Mouse (Mus musculus) hindbrain, embryonic 16.5 days (tissue): ENCODE results near the gene Kxd1. TPM values are rescaled to one million over a fixed set of nuclear protein-coding genes. Genes with fewer than 3 reads are reported as not detected.
A peak's percentile ranks its signal among the peaks of the same experiment; 100 is the strongest.

Experiments
- ATAC-seq: fragments of 200-750 bp; cut with Nextera tagmentation; 2 replicates; pipeline ENCODE4 v1.8.0; 2017; ENCODE audit warnings: moderate TSS enrichment, moderate library complexity
- H3K27ac ChIP-seq: fragments of 300-500 bp; sonication (generic); 2 replicates; pipeline ENCODE4 v1.5.1; 2014; ENCODE audit warnings: low read depth, mild to moderate bottlenecking, control low read depth, low read length, moderate library complexity
- H3K27me3 ChIP-seq: fragments of 300-500 bp; sonication (generic); replicated peaks from 2 replicates; pipeline ENCODE4 v1.6.1; 2014; ENCODE audit warnings: low read length; ENCODE audit not compliant: control insufficient read depth, insufficient read depth
- H3K36me3 ChIP-seq: fragments of 300-500 bp; sonication (generic); 2 replicates; pipeline ENCODE4 v1.6.1; 2014; ENCODE audit warnings: mild to moderate bottlenecking, low read length, moderate library complexity, mixed read lengths; ENCODE audit not compliant: control insufficient read depth, insufficient read depth
- H3K4me1 ChIP-seq: fragments of 300-500 bp; sonication (generic); 2 replicates; pipeline ENCODE4 v1.6.1; 2014; ENCODE audit warnings: low read depth, low read length; ENCODE audit not compliant: control insufficient read depth, insufficient read depth
- H3K4me2 ChIP-seq: fragments of 300-500 bp; sonication (generic); 2 replicates; pipeline ENCODE4 v1.6.1; 2014; ENCODE audit warnings: mild to moderate bottlenecking, low read length, control low read depth, moderate library complexity
- H3K4me3 ChIP-seq: fragments of 300-500 bp; sonication (generic); 2 replicates; pipeline ENCODE4 v1.5.1; 2014; ENCODE audit warnings: mild to moderate bottlenecking, low read length, control low read depth, moderate library complexity
- H3K9ac ChIP-seq: fragments of 300-500 bp; sonication (generic); 2 replicates; pipeline ENCODE4 v1.6.1; 2014; ENCODE audit warnings: low read depth, mild to moderate bottlenecking, control low read depth, low read length, moderate library complexity
- H3K9me3 ChIP-seq: fragments of 300-500 bp; sonication (generic); 2 replicates; pipeline ENCODE4 v1.6.1; 2014; ENCODE audit warnings: mild to moderate bottlenecking, low read length, moderate library complexity; ENCODE audit not compliant: control insufficient read depth
- WGBS: fragments of 180-500 bp; shearing (Covaris S2); extraction: QIAGEN DNeasy Blood & Tissue Kit; methylation state at CpG from one replicate; pipeline ENCODE4 v1.1.7; 2014; 5-methylcytosine and 5-hydroxymethylcytosine counted together
- polyA plus RNA-seq: library from polyadenylated mRNA; unstranded; fragments of >200 nt; fragmentation: Nextera tagmentation; extraction: Ambion mirVana; gene quantifications from 2 replicates; pipeline ENCODE4 v1.2.1, GENCODE M21; 2015

The Kxd1 gene
- polyA plus RNA-seq, 1 experiment from 2014 or later, result 45.2 TPM

DNA sequence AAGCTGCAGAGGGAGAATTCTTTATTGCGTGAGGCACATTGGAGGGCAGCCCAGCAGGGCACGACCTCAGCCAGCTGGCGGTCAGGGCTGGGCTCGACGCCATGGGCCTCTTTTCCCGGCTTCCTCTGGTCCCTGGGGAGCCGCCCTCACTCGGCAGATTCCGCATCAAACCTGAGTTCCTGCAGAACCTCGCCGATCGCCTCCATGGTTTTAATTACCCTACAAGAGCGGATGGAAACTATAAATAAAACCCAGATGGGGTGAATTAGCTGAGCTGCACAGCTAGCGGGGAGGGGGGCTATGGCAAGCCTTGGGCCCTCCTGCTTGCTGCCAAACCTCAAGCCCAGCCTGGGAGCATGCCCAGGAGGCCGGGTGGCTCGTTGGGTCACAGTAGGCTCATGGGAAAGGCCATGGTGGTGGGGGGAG lies 23.5 kb downstream of the Kxd1 start:
- Histone ChIP-seq H3K9me3 (no peaks in the 10 kb centered on the region), H3K4me2 (no peak overlapping the region; the same call in 1 of the 2 replicates), H3K4me3 (no peak overlapping the region; the same call in 1 of the 2 replicates), H3K36me3 (peaks cover 9% of the 10 kb centered on the region), H3K27ac (peak overlapping the region; percentile 48), H3K9ac (0 out of 2 replicates have a peak overlapping the region, but pooled peaks have one; percentile 1), H3K27me3 (peaks cover 36% of the 10 kb centered on the region), H3K4me1 (peaks cover 46% of the 10 kb centered on the region)
- no peak for ATAC-seq
- 35% methylated on average over 16 of the region's 16 CpGs for WGBS

DNA sequence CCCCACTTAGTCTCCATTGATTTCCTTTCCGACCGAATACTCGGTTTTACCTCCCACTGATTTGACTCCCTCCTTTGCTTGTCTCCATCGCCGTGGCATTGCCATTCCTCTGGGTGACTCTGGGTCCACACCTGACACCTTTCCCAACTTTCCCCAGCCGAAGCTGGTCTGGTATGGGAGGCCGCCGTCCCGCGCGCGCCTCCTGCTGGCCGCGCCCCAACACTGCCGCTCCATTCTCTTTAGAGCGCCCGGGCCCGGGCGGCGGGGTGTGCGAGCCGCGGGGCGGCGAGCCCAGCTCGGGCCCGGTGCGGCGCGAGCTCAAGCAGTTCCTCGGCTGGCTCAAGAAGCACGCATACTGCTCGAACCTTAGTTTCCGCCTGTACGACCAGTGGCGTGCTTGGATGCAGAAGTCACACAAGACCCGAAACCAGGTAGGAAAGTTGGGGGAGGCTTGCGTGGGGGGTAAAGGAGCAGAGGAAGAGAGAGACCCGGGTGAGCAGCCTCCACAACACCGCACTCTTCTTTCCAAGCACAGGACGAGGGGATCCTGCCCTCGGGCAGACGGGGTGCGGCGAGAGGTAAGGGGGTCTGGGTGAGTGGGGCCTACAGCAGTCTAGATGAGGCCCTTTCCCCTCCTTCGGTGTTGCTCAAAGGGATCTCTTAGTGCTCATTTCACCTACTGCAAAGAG lies 24.6 kb downstream of the Kxd1 start:
- Histone ChIP-seq H3K9me3 (no peaks in the 10 kb centered on the region), H3K27me3 (peaks cover 47% of the 10 kb centered on the region), H3K36me3 (peaks cover 6% of the 10 kb centered on the region), H3K4me1 (peaks cover 37% of the 10 kb centered on the region), H3K4me3 (no peak overlapping the region), H3K27ac (no peak overlapping the region), H3K4me2 (peak overlapping the region; percentile 5; the same call in 1 of the 2 replicates), H3K9ac (no peak overlapping the region)
- no peak for ATAC-seq
- WGBS, result 14% methylated on average over 46 of the region's 46 CpGs

DNA sequence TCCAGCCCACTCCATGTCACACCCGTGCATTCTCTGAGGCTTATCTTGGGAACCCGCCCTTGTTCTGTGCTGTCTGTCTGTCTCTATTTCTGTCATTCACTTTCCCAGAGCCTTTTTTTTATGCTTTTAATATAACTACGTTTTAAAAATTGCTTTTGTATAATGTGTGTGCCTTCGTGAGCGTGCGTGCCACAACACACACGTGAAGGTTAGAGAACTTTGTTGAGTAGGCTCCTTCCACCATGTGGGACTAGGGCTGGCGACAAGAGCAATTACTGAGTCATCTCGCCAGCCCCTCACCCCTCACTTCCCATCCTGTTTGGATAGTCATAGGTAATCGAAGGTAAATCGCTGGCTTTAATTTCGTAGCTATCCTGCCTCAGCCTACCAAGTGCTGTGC lies 25.2 kb downstream of the Kxd1 start:
- Histone ChIP-seq H3K9me3 (no peaks in the 10 kb centered on the region), H3K9ac (no peak overlapping the region), H3K36me3 (peaks cover 1% of the 10 kb centered on the region), H3K4me3 (no peak overlapping the region), H3K4me1 (peaks cover 37% of the 10 kb centered on the region), H3K27ac (no peak overlapping the region), H3K27me3 (peaks cover 53% of the 10 kb centered on the region), H3K4me2 (no peak overlapping the region)
- ATAC-seq, result no peak
- WGBS, result 34% methylated on average over 12 of the region's 12 CpGs

DNA sequence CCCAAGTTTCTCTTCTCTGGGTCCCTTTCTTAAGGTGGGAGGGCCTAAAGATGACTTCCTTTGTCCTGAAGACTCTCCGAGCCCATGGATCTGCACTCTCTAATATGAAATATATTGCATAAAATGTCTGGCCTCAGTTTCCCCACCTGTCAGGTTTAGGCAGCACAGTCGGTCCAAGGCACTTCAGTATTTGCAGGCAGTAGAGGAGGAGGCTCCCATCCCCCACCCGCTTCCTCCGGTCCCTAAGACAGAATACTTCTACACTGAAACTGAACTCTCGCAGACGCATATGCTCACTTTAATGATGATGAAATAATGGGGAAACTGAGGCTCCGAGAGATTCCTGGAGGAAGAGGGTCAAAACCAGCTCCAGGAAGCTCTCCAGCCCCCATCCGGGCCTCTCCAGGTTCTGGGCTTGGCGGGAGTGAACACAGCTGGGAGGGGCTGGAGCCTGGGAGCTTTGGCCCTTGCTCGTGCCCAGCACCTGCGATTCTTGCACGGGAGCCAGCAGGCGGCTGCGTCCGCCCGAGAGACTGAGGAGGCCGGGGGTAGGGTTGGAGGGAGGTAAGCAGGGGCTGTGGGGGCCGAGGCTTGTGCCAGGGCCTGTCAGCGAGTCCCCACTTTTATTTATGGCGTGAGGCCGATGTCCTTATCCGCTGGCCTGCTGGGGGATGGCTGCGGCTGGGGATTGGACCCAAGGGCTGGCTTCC lies 25.8 kb downstream of the Kxd1 start:
- Histone ChIP-seq H3K27ac (no peak overlapping the region), H3K9ac (0 out of 2 replicates have a peak overlapping the region, but pooled peaks have one; percentile 18), H3K9me3 (no peaks in the 10 kb centered on the region), H3K4me2 (peak overlapping the region; percentile 8; the same call in 1 of the 2 replicates), H3K4me3 (no peak overlapping the region), H3K36me3 (no peaks in the 10 kb centered on the region), H3K27me3 (peaks cover 55% of the 10 kb centered on the region), H3K4me1 (peaks cover 37% of the 10 kb centered on the region)
- WGBS, result 11% methylated on average over 22 of the region's 23 CpGs
- ATAC-seq, result no peak

DNA sequence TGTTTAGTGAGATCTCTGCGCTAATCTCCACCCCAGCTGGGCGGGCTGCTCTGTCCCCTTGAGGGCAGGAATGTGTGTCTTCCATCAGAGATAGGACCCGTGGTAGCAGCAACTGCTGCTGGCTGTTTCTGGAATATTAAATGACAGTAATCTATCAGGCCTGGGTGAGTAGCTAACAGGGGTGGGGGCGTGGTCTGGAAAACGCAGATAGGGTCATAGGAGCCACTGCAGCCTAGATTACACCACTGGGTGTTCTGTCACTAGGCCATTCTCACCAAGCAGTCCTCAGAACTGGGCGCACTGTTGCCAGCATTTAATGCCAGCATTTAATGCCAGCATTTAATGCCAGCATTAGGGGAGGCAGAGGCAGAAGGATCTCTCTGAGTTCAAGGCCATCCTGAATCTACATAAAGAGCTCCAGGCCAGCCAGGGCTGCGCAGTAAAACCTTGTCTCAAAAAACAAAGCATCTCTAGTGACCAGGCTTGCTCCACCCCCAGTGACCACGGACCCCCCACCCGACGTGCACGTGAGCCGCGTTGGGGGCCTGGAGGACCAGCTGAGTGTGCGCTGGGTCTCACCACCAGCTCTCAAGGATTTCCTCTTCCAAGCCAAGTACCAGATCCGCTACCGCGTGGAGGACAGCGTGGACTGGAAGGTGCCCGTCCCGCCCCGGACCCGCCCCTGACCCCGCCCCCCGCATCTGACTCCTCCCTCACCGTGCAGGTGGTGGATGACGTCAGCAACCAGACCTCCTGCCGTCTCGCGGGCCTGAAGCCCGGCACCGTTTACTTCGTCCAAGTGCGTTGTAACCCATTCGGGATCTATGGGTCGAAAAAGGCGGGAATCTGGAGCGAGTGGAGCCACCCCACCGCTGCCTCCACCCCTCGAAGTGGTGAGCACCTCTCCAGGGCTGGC lies 27.1 kb downstream of the Kxd1 start:
- Histone ChIP-seq H3K36me3 (no peaks in the 10 kb centered on the region), H3K27ac (no peak overlapping the region), H3K4me3 (0 out of 2 replicates have a peak overlapping the region, but pooled peaks have one; percentile 14), H3K4me2 (peak overlapping the region; percentile 39), H3K9me3 (no peaks in the 10 kb centered on the region), H3K4me1 (peaks cover 34% of the 10 kb centered on the region), H3K9ac (no peak overlapping the region), H3K27me3 (peaks cover 68% of the 10 kb centered on the region)
- WGBS, result 7% methylated on average over 34 of the region's 39 CpGs
- ATAC-seq, result no peak

DNA sequence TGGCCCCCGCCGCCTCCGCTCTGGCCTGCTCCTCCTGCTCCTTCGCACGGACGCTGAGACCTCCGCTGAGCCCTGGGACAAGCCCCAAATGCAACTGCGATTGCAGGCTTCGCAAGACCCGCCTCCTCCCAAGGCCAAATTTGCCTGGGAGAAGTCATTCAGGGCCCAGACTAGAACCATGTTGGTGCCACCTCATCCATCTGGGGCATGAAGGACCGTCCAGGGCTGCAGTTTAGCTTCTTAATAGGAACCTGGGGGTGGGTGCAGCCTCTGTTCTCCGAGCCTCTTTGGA lies 32.0 kb downstream of the Kxd1 start:
- Histone ChIP-seq H3K4me1 (peaks cover 29% of the 10 kb centered on the region), H3K4me3 (no peak overlapping the region), H3K27ac (no peak overlapping the region), H3K27me3 (peaks cover 83% of the 10 kb centered on the region), H3K9ac (no peak overlapping the region), H3K4me2 (no peak overlapping the region), H3K36me3 (no peaks in the 10 kb centered on the region), H3K9me3 (no peaks in the 10 kb centered on the region)
- no peak for ATAC-seq
- WGBS, result 7% methylated on average over 12 of the region's 12 CpGs

DNA sequence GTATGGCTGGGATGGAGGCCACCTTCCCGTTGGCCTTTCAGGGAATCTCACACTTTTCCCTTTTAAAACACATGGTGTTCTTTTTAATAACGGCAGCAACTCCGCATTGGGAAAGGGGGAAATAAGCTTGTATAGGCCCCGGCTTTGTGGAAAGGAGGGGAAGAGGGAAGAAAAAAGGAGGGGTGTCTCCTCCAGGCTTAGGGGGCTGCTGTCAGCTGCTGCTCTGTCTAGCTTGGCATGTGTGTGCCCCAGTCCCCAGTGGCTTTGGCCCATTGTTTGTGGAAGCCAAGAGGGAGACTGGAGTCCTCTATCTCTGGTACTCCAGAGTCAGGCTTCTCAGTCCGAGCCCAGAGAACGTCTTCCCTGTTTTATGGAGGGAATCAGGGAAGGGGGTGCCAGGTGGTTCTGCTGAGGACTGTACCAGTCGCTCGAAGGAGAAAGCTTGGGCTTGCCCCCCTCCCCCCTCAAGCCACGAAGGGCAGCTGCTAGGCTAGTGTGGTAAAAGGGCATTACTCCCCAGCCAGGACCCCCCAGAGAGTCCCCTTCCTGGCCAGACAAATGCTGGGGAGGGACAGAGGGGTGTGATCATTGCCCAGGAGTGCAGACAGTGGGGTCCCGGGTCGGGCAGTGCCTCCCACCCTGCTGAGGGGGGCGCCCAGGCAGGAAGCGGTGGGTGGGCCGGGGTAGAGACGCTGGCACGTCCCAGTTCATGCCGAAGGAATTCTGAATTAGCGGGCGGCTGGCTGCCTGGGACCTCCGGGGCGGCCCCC lies 32.6 kb downstream of the Kxd1 start:
- Histone ChIP-seq H3K9ac (no peak overlapping the region), H3K4me3 (no peak overlapping the region), H3K4me1 (peaks cover 29% of the 10 kb centered on the region), H3K9me3 (no peaks in the 10 kb centered on the region), H3K27me3 (peaks cover 83% of the 10 kb centered on the region), H3K27ac (no peak overlapping the region), H3K4me2 (no peak overlapping the region), H3K36me3 (no peaks in the 10 kb centered on the region)
- peak; percentile 38 for ATAC-seq
- WGBS, result 3% methylated on average over 19 of the region's 21 CpGs

DNA sequence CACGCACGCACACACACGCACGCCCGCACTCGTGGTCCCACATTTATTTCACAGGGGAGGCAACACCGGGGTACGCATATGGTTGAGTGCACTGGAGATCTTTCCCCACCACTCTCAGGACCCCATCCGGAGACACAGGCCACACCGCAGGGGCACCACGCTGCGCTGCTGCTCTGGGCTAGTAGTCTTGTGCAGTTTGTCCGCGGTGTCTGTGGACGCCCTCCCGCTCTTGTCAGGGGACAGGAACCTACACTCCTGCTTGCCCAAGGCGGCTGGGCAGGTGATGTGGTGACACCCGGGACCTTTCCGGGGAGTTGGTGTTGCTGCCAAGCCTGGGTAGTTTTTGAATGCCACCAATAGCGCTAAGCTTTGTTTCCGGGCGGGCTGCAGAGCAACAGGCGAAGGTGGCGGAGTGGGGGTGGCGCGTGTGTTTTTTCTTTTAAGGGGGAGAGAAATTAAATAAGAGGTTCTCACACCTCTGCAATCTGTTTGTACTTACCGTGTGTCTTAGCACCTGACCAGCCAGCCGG lies 33.3 kb downstream of the Kxd1 start:
- 2% methylated on average over 28 of the region's 28 CpGs for WGBS
- H3K27ac ChIP-seq, result no peak overlapping the region
- peaks cover 82% of the 10 kb centered on the region for H3K27me3 ChIP-seq
- H3K9me3 ChIP-seq, result no peaks in the 10 kb centered on the region
- no peak for ATAC-seq
- 0 out of 2 replicates have a peak overlapping the region, but pooled peaks have one; percentile 14 for H3K9ac ChIP-seq
- H3K36me3 ChIP-seq, result no peaks in the 10 kb centered on the region
- H3K4me2 ChIP-seq, result peak overlapping the region; percentile 55
- peaks cover 30% of the 10 kb centered on the region for H3K4me1 ChIP-seq
- peak overlapping the region; percentile 13 for H3K4me3 ChIP-seq
